Mouse (Mus musculus) stomach, adult 2 months (tissue): Measurements from ENCODE around the gene Myo3a. TPM values are rescaled to one million over a fixed set of nuclear protein-coding genes. Genes with fewer than 3 reads are reported as not detected.

Experiments used
- polyA plus RNA-seq: library from polyadenylated mRNA; depleted of rRNA; stranded (reverse); fragments of >200 nt; gene quantifications from 2 replicates; pipeline ENCODE4 v1.2.3, GENCODE M21; 2012; rRNA removed

Gene Myo3a
- polyA plus RNA-seq = not detected in 2 replicates

GRCm38 (mm10) chr2:22227308-22227707, at the start of gene Myo3a:
TSS of gene Myo3a (plus strand) at chr2:22227503.

GRCm38 (mm10) chr2:22621828-22622731, 394.8 kb downstream of the Myo3a start, which contains the start of gene Gad2:
TSS of gene Gad2 (plus strand) at chr2:22622205.

